Mouse (Mus musculus): ENCODE measurements around the gene Psrc1.

DNA sequence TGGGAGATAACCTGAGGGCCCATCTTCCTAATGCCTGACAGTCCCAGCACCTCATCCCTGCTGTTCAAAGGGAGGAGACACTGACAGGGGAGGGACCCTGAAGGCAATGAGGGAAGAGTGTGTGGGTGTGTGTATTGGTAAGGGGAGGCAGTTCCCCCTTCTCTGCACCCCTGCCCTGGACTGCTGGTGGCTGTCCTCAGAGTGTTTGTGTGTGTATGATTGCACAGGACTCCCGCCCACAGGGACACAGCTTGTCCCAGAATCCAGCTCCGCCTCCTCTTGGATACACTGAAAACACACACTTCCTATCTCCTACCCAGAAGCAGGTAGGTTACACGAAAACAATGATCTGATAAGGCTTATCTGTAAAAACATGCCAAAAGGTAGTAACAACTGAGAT lies 28.4 kb upstream of the Psrc1 start:
- TF ChIP-seq ZC3H11A (IDR thresholded peaks at IDR 0.05; ENCODE audit: borderline replicate concordance, low read depth, low read length) (no peak), CHD2 (IDR thresholded peaks at IDR 0.05; ENCODE audit: low read depth, low read length) (no peak)

Measured in ES-E14 (cell line).